Mouse (Mus musculus): ENCODE measurements around the gene Heatr6.

Heatr6 gene

GRCm38 (mm10) chr11:83753581-83754181, at the start of gene Heatr6:
TSS of gene Heatr6 (plus strand) at chr11:83753696.
- DNase-seq (ENCODE audit: low read depth): peak; percentile 79

GRCm38 (mm10) chr11:83703705-83704104, 49.8 kb upstream of the Heatr6 start, which contains the start of gene Wfdc17:
TSS of gene Wfdc17 (plus strand) at chr11:83703991.
- DNase-seq (ENCODE audit: low read depth): no peak

- DNase-seq (ENCODE audit: low read depth): no peak
Measured at GRCm38 (mm10) chr11:83708715-83709114, 44.8 kb upstream of the Heatr6 start, which contains the start of gene Wfdc18. TSS of gene Wfdc18 (plus strand) at chr11:83709015.

GRCm38 (mm10) chr11:83709683-83710082, 43.8 kb upstream of the Heatr6 start:
- no peak for DNase-seq (ENCODE audit: low read depth)

GRCm38 (mm10) chr11:83712671-83713070, 40.8 kb upstream of the Heatr6 start:
- DNase-seq (ENCODE audit: low read depth): no peak

GRCm38 (mm10) chr11:83713925-83714324, 39.6 kb upstream of the Heatr6 start:
- DNase-seq (ENCODE audit: low read depth): no peak

- DNase-seq (ENCODE audit: low read depth): no peak
Measured at GRCm38 (mm10) chr11:83717042-83717665, 36.3 kb upstream of the Heatr6 start.

- no peak for DNase-seq (ENCODE audit: low read depth)
Measured at GRCm38 (mm10) chr11:83720766-83721165, 32.7 kb upstream of the Heatr6 start.

GRCm38 (mm10) chr11:83728757-83729432, 24.6 kb upstream of the Heatr6 start:
- no peak for DNase-seq (ENCODE audit: low read depth)

- no peak for DNase-seq (ENCODE audit: low read depth)
Measured at GRCm38 (mm10) chr11:83731116-83731515, 22.4 kb upstream of the Heatr6 start.

GRCm38 (mm10) chr11:83733071-83733640, 20.3 kb upstream of the Heatr6 start:
- DNase-seq (ENCODE audit: low read depth): no peak

- no peak for DNase-seq (ENCODE audit: low read depth)
Measured at GRCm38 (mm10) chr11:83734215-83734614, 19.3 kb upstream of the Heatr6 start.

- no peak for DNase-seq (ENCODE audit: low read depth)
Measured at GRCm38 (mm10) chr11:83735881-83736280, 17.6 kb upstream of the Heatr6 start.

- DNase-seq (ENCODE audit: low read depth): no peak
Measured at GRCm38 (mm10) chr11:83737109-83737558, 16.4 kb upstream of the Heatr6 start.

GRCm38 (mm10) chr11:83739241-83739640, 14.3 kb upstream of the Heatr6 start:
- peak; percentile 29 for DNase-seq (ENCODE audit: low read depth)

GRCm38 (mm10) chr11:83740443-83740991, 13.0 kb upstream of the Heatr6 start:
- no peak for DNase-seq (ENCODE audit: low read depth)

GRCm38 (mm10) chr11:83741841-83742240, 11.7 kb upstream of the Heatr6 start:
- DNase-seq (ENCODE audit: low read depth): no peak

GRCm38 (mm10) chr11:83742731-83743355, 10.7 kb upstream of the Heatr6 start:
- no peak for DNase-seq (ENCODE audit: low read depth)

GRCm38 (mm10) chr11:83743525-83743924, 10.0 kb upstream of the Heatr6 start:
- no peak for DNase-seq (ENCODE audit: low read depth)

- DNase-seq (ENCODE audit: low read depth): no peak
Measured at GRCm38 (mm10) chr11:83746152-83746551, 7.3 kb upstream of the Heatr6 start.

GRCm38 (mm10) chr11:83746681-83747080, 6.8 kb upstream of the Heatr6 start, which contains the start of gene Wfdc21:
TSS of gene Wfdc21 (plus strand) at chr11:83746940.
- no peak for DNase-seq (ENCODE audit: low read depth)
